Mouse (Mus musculus) limb, embryonic 12.5 days (tissue): ENCODE results near the gene Asap3. TPM values are rescaled to one million over a fixed set of nuclear protein-coding genes. Genes with fewer than 3 reads are reported as not detected.

Experiments used
- ATAC-seq: fragments of 200-750 bp; cut with Nextera tagmentation; 2 replicates; pipeline ENCODE4 v1.8.0; 2017; ENCODE audit warnings: low read depth, moderate TSS enrichment; ENCODE audit not compliant: insufficient number of reproducible peaks, insufficient read depth, low FRiP score, low TSS enrichment
- H3K27ac ChIP-seq: fragments of 300-500 bp; sonication (generic); 2 replicates; pipeline ENCODE4 v1.5.1; 2016; ENCODE audit warnings: mild to moderate bottlenecking, moderate library complexity
- H3K27me3 ChIP-seq: fragments of 300-500 bp; sonication (generic); 2 replicates; pipeline ENCODE4 v1.6.1; 2016; ENCODE audit warnings: mild to moderate bottlenecking, moderate library complexity
- H3K36me3 ChIP-seq: fragments of 300-500 bp; sonication (generic); 2 replicates; pipeline ENCODE4 v1.6.1; 2016; ENCODE audit warnings: mild to moderate bottlenecking, moderate library complexity
- H3K4me1 ChIP-seq: fragments of 300-500 bp; sonication (generic); replicated peaks from 2 replicates; pipeline ENCODE4 v1.6.1; 2016
- H3K4me2 ChIP-seq: fragments of 300-500 bp; sonication (generic); 2 replicates; pipeline ENCODE4 v1.6.1; 2016; ENCODE audit warnings: mild to moderate bottlenecking, moderate library complexity
- H3K4me3 ChIP-seq: fragments of 300-500 bp; sonication (generic); replicated peaks from 2 replicates; pipeline ENCODE4 v1.5.1; 2016; ENCODE audit warnings: mild to moderate bottlenecking
- H3K9ac ChIP-seq: fragments of 300-500 bp; sonication (generic); replicated peaks from 2 replicates; pipeline ENCODE4 v1.6.1; 2016; ENCODE audit warnings: mild to moderate bottlenecking, moderate library complexity
- H3K9me3 ChIP-seq: fragments of 300-500 bp; sonication (generic); 2 replicates; pipeline ENCODE4 v1.6.1; 2016; ENCODE audit warnings: mild to moderate bottlenecking, moderate library complexity
- WGBS: fragments of 180-500 bp; shearing (Covaris S2); methylation state at CpG from one replicate; pipeline ENCODE4 v1.1.7; 2016; 5-methylcytosine and 5-hydroxymethylcytosine counted together
- polyA plus RNA-seq: library from polyadenylated mRNA; unstranded; fragments of >200 nt; fragmentation: Nextera tagmentation; extraction: Ambion mirVana; gene quantifications from 2 replicates; pipeline ENCODE4 v1.2.1, GENCODE M21; 2016

Gene Asap3
- polyA plus RNA-seq, 1 experiment from 2014 or later, result 9.9 TPM

GRCm38 (mm10) chr4:136181367-136181766 is 24.8 kb upstream of the Asap3 start:
- no peak overlapping the region for H3K27ac ChIP-seq
- H3K4me3 ChIP-seq, result no peak overlapping the region
- no peak for ATAC-seq
- H3K4me2 ChIP-seq, result peak overlapping the region; percentile 54
- WGBS, result 22% methylated on average over 12 of the region's 12 CpGs
- no peak overlapping the region for H3K9ac ChIP-seq
- H3K4me1 ChIP-seq, result peaks cover 39% of the 10 kb centered on the region
- no peaks in the 10 kb centered on the region for H3K27me3 ChIP-seq
- H3K36me3 ChIP-seq, result peaks cover 30% of the 10 kb centered on the region
- no peaks in the 10 kb centered on the region for H3K9me3 ChIP-seq

GRCm38 (mm10) chr4:136185375-136185774 is 20.8 kb upstream of the Asap3 start:
- peaks cover 55% of the 10 kb centered on the region for H3K36me3 ChIP-seq
- H3K9ac ChIP-seq, result no peak overlapping the region
- H3K4me1 ChIP-seq, result peaks cover 11% of the 10 kb centered on the region
- 81% methylated on average over 9 of the region's 9 CpGs for WGBS
- H3K27ac ChIP-seq, result no peak overlapping the region
- no peak overlapping the region for H3K4me2 ChIP-seq
- no peak for ATAC-seq
- H3K4me3 ChIP-seq, result no peak overlapping the region
- H3K27me3 ChIP-seq, result no peaks in the 10 kb centered on the region
- no peaks in the 10 kb centered on the region for H3K9me3 ChIP-seq

- H3K27ac ChIP-seq, result no peak overlapping the region
- WGBS, result 82% methylated on average over 8 of the region's 8 CpGs
- H3K4me2 ChIP-seq, result no peak overlapping the region
- H3K4me3 ChIP-seq, result no peak overlapping the region
- ATAC-seq, result no peak
- H3K9ac ChIP-seq, result no peak overlapping the region
- H3K27me3 ChIP-seq, result no peaks in the 10 kb centered on the region
- H3K4me1 ChIP-seq, result 0 out of 2 replicates have a peak, but pooled peaks cover 1% of the 10 kb centered on the region
- H3K36me3 ChIP-seq, result peaks cover 62% of the 10 kb centered on the region
- no peaks in the 10 kb centered on the region for H3K9me3 ChIP-seq
Measured at GRCm38 (mm10) chr4:136186315-136186714, 19.9 kb upstream of the Asap3 start.

DNA sequence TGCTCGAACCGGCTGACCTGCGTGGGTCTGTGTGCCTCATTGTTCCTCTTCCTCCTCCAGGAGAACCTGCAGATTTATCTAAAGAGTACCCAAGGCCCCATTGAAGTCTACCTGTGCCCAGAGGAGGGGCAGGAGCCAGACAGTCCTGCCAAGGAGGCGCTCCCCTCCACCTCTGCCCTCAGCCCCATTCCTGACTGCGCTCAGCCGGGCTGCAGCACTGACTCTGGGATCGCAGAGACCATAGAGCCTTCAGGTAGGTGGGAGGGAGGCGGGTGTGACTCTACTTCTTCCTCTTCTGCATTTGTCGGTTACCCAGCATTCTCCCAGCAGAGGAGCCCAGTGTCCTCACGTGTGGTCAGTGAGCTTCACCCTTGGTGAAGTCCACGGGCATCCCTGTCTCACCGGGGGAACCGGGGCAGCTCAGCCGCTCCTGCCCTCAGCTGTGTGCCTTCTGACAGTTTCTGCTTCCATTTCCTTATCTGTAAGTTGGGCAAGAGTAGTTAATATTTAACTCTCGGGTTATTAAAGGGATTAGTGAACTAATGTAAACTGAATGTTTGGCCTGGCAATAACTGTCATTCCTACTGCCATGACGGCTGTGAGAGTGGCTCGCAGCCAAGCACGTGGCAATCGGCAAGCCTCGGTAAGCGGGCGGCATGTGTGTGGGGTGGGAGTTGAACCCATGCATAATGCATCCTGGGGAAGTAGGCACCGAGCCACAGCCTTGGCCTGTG is 19.3 kb upstream of the Asap3 start:
- Histone ChIP-seq H3K4me2 (no peak overlapping the region), H3K27ac (no peak overlapping the region), H3K27me3 (no peaks in the 10 kb centered on the region), H3K9ac (no peak overlapping the region), H3K4me1 (no peaks in the 10 kb centered on the region), H3K36me3 (peaks cover 68% of the 10 kb centered on the region), H3K4me3 (no peak overlapping the region), H3K9me3 (no peaks in the 10 kb centered on the region)
- 90% methylated on average over 23 of the region's 23 CpGs for WGBS
- no peak for ATAC-seq

GRCm38 (mm10) chr4:136188973-136189737 is 17.0 kb upstream of the Asap3 start:
- Histone ChIP-seq H3K9ac (no peak overlapping the region), H3K4me2 (no peak overlapping the region), H3K36me3 (peaks cover 88% of the 10 kb centered on the region), H3K9me3 (no peaks in the 10 kb centered on the region), H3K27me3 (no peaks in the 10 kb centered on the region), H3K4me3 (no peak overlapping the region), H3K4me1 (no peaks in the 10 kb centered on the region), H3K27ac (no peak overlapping the region)
- WGBS, result 85% methylated on average over 6 of the region's 6 CpGs
- ATAC-seq, result no peak

GRCm38 (mm10) chr4:136189912-136190311 is 16.3 kb upstream of the Asap3 start:
- WGBS, result 82% methylated on average over 8 of the region's 8 CpGs

GRCm38 (mm10) chr4:136193571-136193970 is 12.6 kb upstream of the Asap3 start:
- no peak overlapping the region for H3K9ac ChIP-seq
- peaks cover 48% of the 10 kb centered on the region for H3K36me3 ChIP-seq
- no peak overlapping the region for H3K4me2 ChIP-seq
- ATAC-seq, result no peak
- H3K4me1 ChIP-seq, result peaks cover 3% of the 10 kb centered on the region; the same call in 1 of the 2 replicates
- no peak overlapping the region for H3K27ac ChIP-seq
- no peak overlapping the region for H3K4me3 ChIP-seq
- H3K27me3 ChIP-seq, result no peaks in the 10 kb centered on the region
- H3K9me3 ChIP-seq, result no peaks in the 10 kb centered on the region
- 86% methylated on average over 3 of the region's 3 CpGs for WGBS

More at GRCm38 (mm10) chr4:136189912-136190311, 16.3 kb upstream of the Asap3 start:
- H3K4me3 ChIP-seq, result no peak overlapping the region
- no peak overlapping the region for H3K27ac ChIP-seq
- H3K9ac ChIP-seq, result no peak overlapping the region
- H3K4me2 ChIP-seq, result no peak overlapping the region
- no peaks in the 10 kb centered on the region for H3K9me3 ChIP-seq
- peaks cover 83% of the 10 kb centered on the region for H3K36me3 ChIP-seq
- no peaks in the 10 kb centered on the region; the same call in 1 of the 2 replicates for H3K4me1 ChIP-seq
- ATAC-seq, result no peak
- no peaks in the 10 kb centered on the region for H3K27me3 ChIP-seq

DNA sequence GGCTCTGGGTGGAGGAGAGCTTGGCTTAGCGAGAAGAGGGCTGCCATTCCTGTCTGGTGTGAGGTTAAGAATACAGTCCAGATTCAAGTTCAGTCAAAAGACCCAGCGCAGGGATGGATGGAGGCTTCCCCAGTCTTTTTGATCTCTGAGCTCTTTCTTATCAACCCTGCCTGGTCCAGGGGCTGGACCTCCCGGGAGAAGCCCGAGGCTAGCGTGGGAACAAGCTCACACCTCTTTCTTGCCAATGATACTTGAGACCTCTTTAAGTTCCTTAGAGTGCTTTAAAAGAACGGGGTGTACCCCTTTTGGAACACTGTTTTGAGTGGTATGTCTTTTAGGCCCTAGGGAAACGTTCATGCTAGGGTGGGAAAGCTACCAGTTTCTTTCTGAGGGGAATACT is 11.1 kb upstream of the Asap3 start:
- peaks cover 3% of the 10 kb centered on the region; the same call in 1 of the 2 replicates for H3K4me1 ChIP-seq
- WGBS, result 44% methylated on average over 7 of the region's 7 CpGs
- H3K27me3 ChIP-seq, result no peaks in the 10 kb centered on the region
- ATAC-seq, result no peak
- no peak overlapping the region for H3K27ac ChIP-seq
- no peak overlapping the region for H3K4me2 ChIP-seq
- no peak overlapping the region for H3K4me3 ChIP-seq
- no peak overlapping the region for H3K9ac ChIP-seq
- H3K36me3 ChIP-seq, result peaks cover 40% of the 10 kb centered on the region
- H3K9me3 ChIP-seq, result no peaks in the 10 kb centered on the region

DNA sequence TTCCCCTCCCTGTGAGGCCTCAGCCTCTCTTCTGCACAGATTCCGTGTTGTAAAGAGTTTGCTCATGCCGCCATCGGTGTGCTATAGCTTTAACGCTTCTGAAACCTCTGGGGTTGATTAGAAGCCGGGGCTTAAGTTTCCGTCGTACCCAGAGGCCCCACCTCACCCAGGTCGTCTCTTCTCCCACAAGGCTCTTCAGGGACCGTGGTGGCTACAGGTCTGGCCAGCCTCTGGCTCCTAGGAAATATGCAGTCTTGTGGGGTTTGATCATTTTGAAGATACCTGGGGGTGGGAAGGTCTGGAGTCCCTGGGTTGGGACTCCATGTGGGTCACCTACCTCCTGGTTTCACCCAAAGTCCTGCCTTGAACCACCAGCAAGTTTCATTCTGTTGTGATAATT is 10.5 kb upstream of the Asap3 start:
- ATAC-seq, result no peak
- Histone ChIP-seq H3K9me3 (no peaks in the 10 kb centered on the region), H3K27me3 (no peaks in the 10 kb centered on the region), H3K4me2 (no peak overlapping the region), H3K9ac (no peak overlapping the region), H3K36me3 (peaks cover 34% of the 10 kb centered on the region), H3K4me1 (peaks cover 3% of the 10 kb centered on the region; the same call in 1 of the 2 replicates), H3K27ac (no peak overlapping the region), H3K4me3 (no peak overlapping the region)
- WGBS, result 51% methylated on average over 9 of the region's 9 CpGs

DNA sequence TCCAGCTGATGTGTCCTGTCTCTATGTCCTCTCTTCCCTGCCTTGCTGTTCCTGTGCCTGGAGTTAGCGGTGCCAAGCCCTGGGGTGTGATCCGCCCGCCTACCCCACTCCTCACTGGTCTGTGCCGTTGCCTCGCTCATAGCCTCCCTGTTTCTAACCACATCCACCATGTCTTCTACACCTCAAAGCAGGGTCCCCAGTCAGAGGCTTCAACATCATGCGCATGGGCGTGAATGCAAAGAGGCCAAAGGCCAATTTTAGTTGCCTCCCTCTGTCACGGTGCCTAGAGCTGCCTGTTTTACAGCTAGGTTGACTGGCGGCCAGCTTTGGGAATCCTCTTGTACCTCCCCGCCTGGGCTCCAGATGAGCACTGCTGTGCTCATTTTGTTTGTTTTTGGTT is 10.0 kb upstream of the Asap3 start:
- no peak for ATAC-seq
- Histone ChIP-seq H3K27me3 (no peaks in the 10 kb centered on the region), H3K4me3 (no peak overlapping the region), H3K4me2 (no peak overlapping the region), H3K4me1 (peaks cover 3% of the 10 kb centered on the region; the same call in 1 of the 2 replicates), H3K36me3 (peaks cover 30% of the 10 kb centered on the region), H3K9ac (no peak overlapping the region), H3K9me3 (no peaks in the 10 kb centered on the region), H3K27ac (no peak overlapping the region)
- 75% methylated on average over 10 of the region's 10 CpGs for whole genome bisulfite sequencing

DNA sequence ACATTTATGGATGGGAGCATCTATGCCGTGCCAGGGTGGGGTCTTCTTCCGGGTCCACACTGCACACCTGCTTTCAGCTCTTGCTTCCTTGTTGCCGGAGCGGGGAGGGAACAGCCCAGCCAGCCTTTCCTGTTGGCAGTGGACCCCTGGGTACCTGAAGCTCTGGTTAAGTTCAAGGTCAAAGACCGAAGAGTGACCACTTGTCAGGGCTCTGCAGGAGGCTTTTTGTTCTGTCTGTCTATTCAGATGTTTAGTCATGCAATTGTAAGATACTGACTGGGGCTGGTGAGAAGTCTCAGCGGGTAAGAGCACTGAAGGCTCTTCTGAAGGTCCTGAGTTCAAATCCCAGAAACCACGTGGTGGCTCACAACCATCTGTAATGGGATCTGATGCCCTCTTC is 7.3 kb upstream of the Asap3 start:
- WGBS, result 81% methylated on average over 7 of the region's 7 CpGs
- Histone ChIP-seq H3K4me1 (peaks cover 10% of the 10 kb centered on the region), H3K4me3 (no peak overlapping the region), H3K27me3 (peaks cover 4% of the 10 kb centered on the region; the same call in 1 of the 2 replicates), H3K9me3 (no peaks in the 10 kb centered on the region), H3K27ac (no peak overlapping the region), H3K9ac (no peak overlapping the region), H3K4me2 (no peak overlapping the region), H3K36me3 (peaks cover 4% of the 10 kb centered on the region)
- no peak for ATAC-seq
